Mouse (Mus musculus) hindbrain, embryonic 13.5 days (tissue): ENCODE measurements around the gene Inpp5k. TPM values are rescaled to one million over a fixed set of nuclear protein-coding genes. Genes with fewer than 3 reads are reported as not detected.
A peak's percentile ranks its signal among the peaks of the same experiment; 100 is the strongest.

Source experiments
- ATAC-seq: fragments of 200-750 bp; cut with Nextera tagmentation; 2 replicates; pipeline ENCODE4 v1.8.0; 2017; ENCODE audit warnings: moderate TSS enrichment; ENCODE audit not compliant: low FRiP score
- H3K27ac ChIP-seq: fragments of 300-500 bp; sonication (generic); 2 replicates; pipeline ENCODE4 v1.5.1; 2015; ENCODE audit warnings: inconsistent platforms, mild to moderate bottlenecking, moderate library complexity
- H3K27me3 ChIP-seq: fragments of 300-500 bp; sonication (generic); 2 replicates; pipeline ENCODE4 v1.6.1; 2015; ENCODE audit warnings: mild to moderate bottlenecking, inconsistent platforms
- H3K36me3 ChIP-seq: fragments of 300-500 bp; sonication (generic); 2 replicates; pipeline ENCODE4 v1.6.1; 2015; ENCODE audit warnings: mild to moderate bottlenecking, inconsistent platforms
- H3K4me1 ChIP-seq: fragments of 300-500 bp; sonication (generic); replicated peaks from 2 replicates; pipeline ENCODE4 v1.6.1; 2015; ENCODE audit warnings: inconsistent platforms
- H3K4me2 ChIP-seq: fragments of 300-500 bp; sonication (generic); 2 replicates; pipeline ENCODE4 v1.6.1; 2015; ENCODE audit warnings: inconsistent platforms, mild to moderate bottlenecking, moderate library complexity
- H3K4me3 ChIP-seq: fragments of 300-500 bp; sonication (generic); 2 replicates; pipeline ENCODE4 v1.5.1; 2015; ENCODE audit warnings: mild to moderate bottlenecking, inconsistent platforms
- H3K9ac ChIP-seq: fragments of 300-500 bp; sonication (generic); 2 replicates; pipeline ENCODE4 v1.6.1; 2015; ENCODE audit warnings: mild to moderate bottlenecking, inconsistent platforms
- H3K9me3 ChIP-seq: fragments of 300-500 bp; sonication (generic); 2 replicates; pipeline ENCODE4 v1.6.1; 2016; ENCODE audit warnings: inconsistent platforms
- WGBS: fragments of 180-500 bp; shearing (Covaris S2); methylation state at CpG from one replicate; pipeline ENCODE4 v1.1.7; 2015; 5-methylcytosine and 5-hydroxymethylcytosine counted together
- polyA plus RNA-seq: library from polyadenylated mRNA; unstranded; fragments of >200 nt; fragmentation: Nextera tagmentation; extraction: Ambion mirVana; gene quantifications from 2 replicates; pipeline ENCODE4 v1.2.1, GENCODE M21; 2015

The Inpp5k gene
- polyA plus RNA-seq, 1 experiment from 2014 or later = 41.2 TPM

DNA sequence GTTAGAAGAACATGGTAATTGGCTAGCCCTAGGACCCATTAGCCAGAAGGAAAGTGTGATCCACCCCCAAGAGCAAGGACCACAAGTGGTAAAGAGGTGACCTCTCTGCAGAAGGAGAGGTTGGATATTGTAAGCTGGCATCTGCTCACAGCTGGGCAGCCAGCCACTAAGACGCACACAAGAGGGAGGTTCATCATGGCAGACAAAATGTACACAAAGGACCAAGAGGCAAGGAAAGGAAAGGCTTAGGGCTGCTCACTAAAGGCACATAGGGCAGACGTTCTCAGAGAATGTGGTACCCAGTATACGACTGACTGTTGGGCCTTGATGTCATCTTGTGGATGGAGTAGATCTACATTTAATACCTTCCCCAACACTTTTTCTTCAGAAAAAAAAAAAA, 44.1 kb downstream of the Inpp5k start:
- H3K27me3 ChIP-seq = no peaks in the 10 kb centered on the region
- no peak overlapping the region for H3K4me3 ChIP-seq
- no peak for ATAC-seq
- peaks cover 11% of the 10 kb centered on the region for H3K4me1 ChIP-seq
- peaks cover 17% of the 10 kb centered on the region; the same call in 1 of the 2 replicates for H3K36me3 ChIP-seq
- WGBS = 80% methylated on average over 3 of the region's 3 CpGs
- no peaks in the 10 kb centered on the region for H3K9me3 ChIP-seq
- H3K4me2 ChIP-seq = no peak overlapping the region
- H3K9ac ChIP-seq = no peak overlapping the region
- H3K27ac ChIP-seq = no peak overlapping the region

DNA sequence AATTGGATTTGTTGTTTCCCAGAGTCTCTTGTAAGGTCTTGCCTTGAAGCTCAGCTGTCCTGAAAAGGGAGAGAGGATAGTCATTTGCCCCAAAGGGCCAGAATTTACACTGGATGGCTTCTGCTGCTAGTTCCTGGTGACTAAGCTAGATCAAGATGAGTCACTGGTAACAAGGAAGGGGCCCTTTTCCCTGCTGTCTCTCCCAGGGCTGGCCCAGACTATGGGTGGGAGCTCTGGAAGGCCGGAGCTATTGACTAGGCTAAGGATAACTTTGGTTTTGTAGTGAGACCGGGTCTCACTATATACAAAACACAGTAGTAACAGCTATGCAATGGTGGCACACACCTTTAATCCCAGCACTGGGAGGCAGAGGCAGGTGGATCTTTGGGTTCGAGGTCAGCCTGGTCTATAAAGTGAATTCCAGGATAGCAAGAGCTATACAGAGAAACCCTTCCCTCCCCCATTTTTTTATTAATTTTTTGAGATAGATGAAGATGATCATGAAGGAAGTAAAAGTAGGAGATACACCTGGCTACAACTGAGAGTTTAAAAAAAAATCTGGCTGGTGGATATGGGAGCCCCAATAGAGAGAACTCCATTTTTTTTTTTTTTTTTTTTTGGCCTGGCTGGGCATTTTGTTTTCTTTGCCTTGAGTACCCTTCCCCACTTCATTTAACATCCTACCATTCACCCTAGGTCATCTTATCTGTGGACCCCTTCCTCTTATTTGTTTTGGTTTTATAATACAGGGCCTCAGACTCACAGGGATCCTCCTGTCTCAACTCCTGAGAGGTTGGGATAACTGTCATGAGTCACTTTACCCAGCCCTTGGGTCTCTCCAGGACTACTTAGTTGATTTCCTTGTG, 47.3 kb downstream of the Inpp5k start:
- WGBS = 94% methylated on average over 3 of the region's 3 CpGs
- H3K9me3 ChIP-seq = no peaks in the 10 kb centered on the region
- peak overlapping the region; percentile 49 for H3K9ac ChIP-seq
- peak overlapping the region; percentile 100 for H3K4me3 ChIP-seq
- peaks cover 27% of the 10 kb centered on the region for H3K4me1 ChIP-seq
- peak overlapping the region; percentile 85 for H3K4me2 ChIP-seq
- peak overlapping the region; percentile 95 for H3K27ac ChIP-seq
- H3K36me3 ChIP-seq = 0 out of 2 replicates have a peak, but pooled peaks cover 3% of the 10 kb centered on the region
- no peak for ATAC-seq
- H3K27me3 ChIP-seq = no peaks in the 10 kb centered on the region

DNA sequence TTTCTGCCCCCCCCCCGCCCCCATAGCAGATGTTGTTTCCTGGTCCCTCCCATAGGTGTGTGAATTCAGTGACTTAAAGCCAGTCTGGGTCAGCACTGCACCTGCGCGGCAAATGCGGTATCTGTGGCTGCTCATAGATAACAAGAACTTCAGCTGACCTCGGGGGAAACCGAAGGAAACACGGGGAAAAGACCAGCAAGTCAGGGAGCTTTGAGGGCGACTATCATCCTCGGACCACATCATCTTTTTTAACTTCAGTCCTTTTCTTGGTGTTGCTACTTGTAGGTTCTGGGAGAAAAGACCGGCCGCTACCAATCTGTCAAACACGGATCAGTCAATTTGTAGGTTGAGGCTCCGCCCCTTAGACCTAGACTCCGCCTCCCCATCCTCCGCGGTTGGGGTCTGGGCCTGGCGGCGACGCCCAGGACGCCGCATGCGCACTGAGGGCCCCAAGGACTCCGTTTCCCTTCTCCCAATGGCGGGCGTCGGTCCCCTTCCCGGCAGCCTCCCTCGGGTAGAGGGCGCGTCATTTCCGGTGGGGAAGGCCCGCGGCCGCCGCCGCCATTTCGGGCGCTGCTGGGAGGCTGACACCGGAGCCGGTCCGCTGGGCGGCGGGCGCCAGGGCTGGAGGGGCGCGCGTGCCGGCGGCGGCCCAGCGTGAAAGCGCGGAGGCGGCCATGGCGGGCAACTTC, 48.1 kb downstream of the Inpp5k start, which contains the start of gene Crk:
Gene Crk (plus strand): TSS at position 513 of the 692 bp plus-strand sequence.
- ATAC-seq = peak; percentile 97
- H3K9me3 ChIP-seq = no peaks in the 10 kb centered on the region
- peak within 1 kb of the TSS; percentile 85 for H3K4me2 ChIP-seq
- peak within 1 kb of the TSS; percentile 100 for H3K4me3 ChIP-seq
- WGBS = under 1% methylated on average over 54 of the region's 55 CpGs
- H3K27me3 ChIP-seq = no peaks in the 10 kb centered on the region
- H3K27ac ChIP-seq = peak within 1 kb of the TSS; percentile 95
- peaks cover 27% of the 10 kb centered on the region for H3K4me1 ChIP-seq
- peaks cover 9% of the 10 kb centered on the region; the same call in 1 of the 2 replicates for H3K36me3 ChIP-seq
- peak within 1 kb of the TSS; percentile 94 for H3K9ac ChIP-seq

DNA sequence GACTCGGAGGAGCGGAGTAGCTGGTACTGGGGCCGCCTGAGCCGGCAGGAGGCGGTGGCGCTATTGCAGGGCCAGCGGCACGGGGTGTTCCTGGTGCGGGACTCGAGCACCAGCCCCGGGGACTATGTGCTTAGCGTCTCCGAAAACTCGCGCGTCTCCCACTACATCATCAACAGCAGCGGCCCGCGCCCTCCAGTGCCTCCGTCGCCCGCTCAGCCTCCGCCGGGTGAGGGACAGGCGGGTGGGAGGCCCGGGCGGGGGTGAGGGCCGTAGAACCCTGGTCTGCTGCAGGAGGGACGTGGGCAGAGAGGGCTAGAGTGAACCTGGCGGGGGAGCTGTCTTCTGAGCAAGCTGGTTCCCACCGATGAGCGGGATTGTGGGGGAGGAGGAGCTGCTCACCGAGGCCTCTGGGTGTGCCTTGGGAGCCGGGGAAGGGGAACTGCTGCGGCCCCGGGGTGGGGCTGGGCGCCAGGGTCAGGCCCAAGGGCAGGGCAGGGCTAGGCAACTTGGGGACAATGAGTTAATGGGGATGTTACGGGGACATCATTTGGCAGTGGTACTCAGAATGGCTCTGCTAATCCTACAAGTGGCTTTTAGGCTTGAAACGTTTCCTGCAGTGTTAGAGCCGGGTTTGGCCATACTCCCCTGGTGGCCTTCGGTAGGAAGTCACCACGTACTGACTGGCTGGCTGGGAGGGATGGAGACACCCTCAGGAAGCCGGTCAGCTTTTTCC, 48.8 kb downstream of the Inpp5k start:
- peak overlapping the region; percentile 100 for H3K4me3 ChIP-seq
- H3K36me3 ChIP-seq = peaks cover 11% of the 10 kb centered on the region; the same call in 1 of the 2 replicates
- ATAC-seq = peak; percentile 85
- H3K27ac ChIP-seq = peak overlapping the region; percentile 95
- under 1% methylated on average over 40 of the region's 43 CpGs for WGBS
- H3K27me3 ChIP-seq = no peaks in the 10 kb centered on the region
- no peaks in the 10 kb centered on the region for H3K9me3 ChIP-seq
- H3K9ac ChIP-seq = peak overlapping the region; percentile 94
- peak overlapping the region; percentile 85 for H3K4me2 ChIP-seq
- peaks cover 27% of the 10 kb centered on the region for H3K4me1 ChIP-seq

DNA sequence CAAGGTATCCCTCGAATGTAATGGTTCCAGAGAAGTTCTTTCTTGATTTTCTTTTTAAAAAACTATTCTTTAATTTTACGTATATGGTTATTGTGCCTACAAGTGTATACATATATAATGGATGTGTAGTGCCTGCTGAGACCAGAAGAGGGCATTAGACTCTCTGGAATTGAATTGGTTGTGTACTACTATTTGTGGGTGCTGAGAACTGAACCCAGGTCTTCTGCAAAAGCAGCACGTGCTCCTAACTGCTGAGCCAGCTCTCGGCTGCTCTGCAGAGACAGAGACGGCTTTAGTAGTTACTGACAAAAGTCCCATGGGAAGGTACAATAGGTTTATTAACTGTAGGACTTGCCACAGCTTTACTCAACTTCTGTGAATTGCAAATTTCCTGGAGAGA, 53.7 kb downstream of the Inpp5k start:
- Histone ChIP-seq H3K27ac (no peak overlapping the region), H3K27me3 (no peaks in the 10 kb centered on the region), H3K4me2 (no peak overlapping the region), H3K9me3 (no peaks in the 10 kb centered on the region), H3K36me3 (peaks cover 11% of the 10 kb centered on the region; the same call in 1 of the 2 replicates), H3K4me3 (no peak overlapping the region), H3K4me1 (peaks cover 29% of the 10 kb centered on the region), H3K9ac (no peak overlapping the region)
- 89% methylated on average over 5 of the region's 5 CpGs for whole genome bisulfite sequencing
- ATAC-seq = no peak

DNA sequence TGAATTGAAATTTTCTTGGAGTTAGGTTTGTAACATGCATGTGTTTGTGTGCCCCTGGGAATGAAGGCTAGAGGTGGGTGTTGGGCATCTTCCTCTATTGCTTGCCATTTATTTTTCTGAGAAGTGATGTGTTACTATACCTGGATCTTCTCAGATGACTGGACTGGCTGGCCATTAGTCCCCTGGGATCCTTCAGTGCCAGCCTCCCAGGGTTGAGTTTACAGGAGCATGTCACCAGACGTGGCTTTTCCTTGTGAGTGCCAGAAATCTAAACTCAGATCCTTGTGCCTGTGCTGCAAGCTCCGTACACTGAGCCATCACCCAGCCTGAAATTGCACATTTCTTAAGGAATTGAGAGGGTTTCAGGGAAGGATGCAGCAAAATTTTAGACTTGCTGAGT, 54.2 kb downstream of the Inpp5k start:
- ATAC-seq = no peak
- Histone ChIP-seq H3K9me3 (no peaks in the 10 kb centered on the region), H3K4me2 (no peak overlapping the region), H3K36me3 (peaks cover 11% of the 10 kb centered on the region; the same call in 1 of the 2 replicates), H3K27me3 (no peaks in the 10 kb centered on the region), H3K4me1 (peaks cover 26% of the 10 kb centered on the region), H3K27ac (no peak overlapping the region), H3K9ac (no peak overlapping the region), H3K4me3 (no peak overlapping the region)
- 83% methylated on average over 2 of the region's 2 CpGs for WGBS

DNA sequence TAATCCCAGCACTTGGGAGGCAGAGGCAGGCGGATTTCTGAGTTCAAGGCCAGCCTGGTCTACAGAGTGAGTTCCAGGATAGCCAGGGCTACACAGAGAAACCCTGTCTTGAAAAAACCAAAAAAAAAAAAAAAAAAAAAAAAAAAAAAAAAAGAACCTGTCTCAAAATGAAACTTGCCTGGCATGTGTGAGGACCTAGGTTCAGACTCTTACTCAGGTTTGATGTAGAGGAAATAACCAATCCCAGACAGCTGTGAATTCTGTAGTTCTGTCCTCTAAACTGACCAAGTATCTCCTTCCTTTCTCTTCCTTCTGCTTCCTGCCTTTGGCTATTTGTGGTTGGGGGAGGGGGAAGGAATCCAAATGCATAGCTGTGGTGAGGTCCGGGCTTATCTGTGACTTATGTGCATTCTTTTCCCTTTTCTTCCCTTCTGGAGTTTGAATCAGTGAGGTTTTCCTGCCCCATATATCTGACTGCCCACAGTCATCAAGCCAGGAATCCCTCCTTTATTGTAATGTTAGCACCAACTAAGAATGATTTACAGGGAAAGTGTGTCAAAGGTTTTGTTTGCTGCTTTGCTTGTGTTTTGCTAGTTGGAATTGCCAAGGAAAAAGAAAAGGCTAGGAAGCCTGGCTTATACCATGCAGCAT, 56.7 kb downstream of the Inpp5k start:
- no peaks in the 10 kb centered on the region for H3K9me3 ChIP-seq
- H3K27ac ChIP-seq = no peak overlapping the region
- 68% methylated on average over 2 of the region's 2 CpGs for WGBS
- H3K27me3 ChIP-seq = no peaks in the 10 kb centered on the region
- H3K4me1 ChIP-seq = peaks cover 6% of the 10 kb centered on the region; the same call in 1 of the 2 replicates
- H3K4me3 ChIP-seq = no peak overlapping the region
- H3K9ac ChIP-seq = no peak overlapping the region
- no peak for ATAC-seq
- H3K36me3 ChIP-seq = peaks cover 19% of the 10 kb centered on the region
- H3K4me2 ChIP-seq = no peak overlapping the region

DNA sequence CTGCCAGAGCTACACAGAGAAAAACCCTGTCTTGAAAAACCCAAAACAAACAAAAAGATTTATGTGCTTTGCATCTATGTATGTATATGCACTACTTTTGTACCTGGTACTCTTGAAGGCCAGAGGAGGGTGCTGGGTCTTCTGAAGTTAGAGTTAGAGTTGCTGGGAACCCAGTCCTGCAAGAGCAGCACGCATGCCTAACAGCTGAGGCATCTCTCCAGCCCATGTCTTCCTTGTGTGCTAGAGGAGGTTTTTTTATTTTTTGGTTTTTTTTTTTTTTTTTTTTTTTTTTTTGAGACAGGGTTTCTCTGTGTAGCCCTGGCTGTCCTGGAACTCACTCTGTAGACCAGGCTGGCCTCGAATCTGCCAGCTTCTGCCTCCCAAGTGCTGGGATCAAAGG, 57.3 kb downstream of the Inpp5k start:
- 92% methylated on average over 2 of the region's 2 CpGs for WGBS
- ATAC-seq = no peak
- Histone ChIP-seq H3K9ac (no peak overlapping the region), H3K4me2 (no peak overlapping the region), H3K9me3 (no peaks in the 10 kb centered on the region), H3K4me1 (peaks cover 6% of the 10 kb centered on the region; the same call in 1 of the 2 replicates), H3K36me3 (peaks cover 21% of the 10 kb centered on the region), H3K27ac (no peak overlapping the region), H3K27me3 (no peaks in the 10 kb centered on the region), H3K4me3 (no peak overlapping the region)

DNA sequence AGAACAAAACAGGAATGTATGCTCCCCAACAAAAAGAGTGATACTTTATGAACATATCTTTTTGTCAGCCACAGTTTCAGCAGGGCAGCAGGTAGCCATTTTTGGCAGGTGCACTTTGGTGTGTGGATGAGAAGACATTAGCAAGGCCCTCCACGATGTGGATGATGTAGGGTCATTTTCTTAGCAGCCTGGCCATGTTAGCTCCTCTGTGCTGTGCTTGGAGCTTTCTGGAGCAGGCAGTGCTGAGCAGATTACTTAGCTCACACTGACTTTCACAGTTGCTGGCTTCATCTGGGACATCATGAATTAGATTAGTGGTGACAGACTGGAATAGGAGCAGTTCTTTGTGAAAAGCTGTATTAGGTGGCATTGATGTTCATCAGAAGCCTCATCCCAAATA, 59.2 kb downstream of the Inpp5k start:
- Histone ChIP-seq H3K27me3 (no peaks in the 10 kb centered on the region), H3K9ac (no peak overlapping the region), H3K4me2 (no peak overlapping the region), H3K27ac (no peak overlapping the region), H3K4me3 (no peak overlapping the region), H3K9me3 (no peaks in the 10 kb centered on the region), H3K36me3 (peaks cover 31% of the 10 kb centered on the region), H3K4me1 (peaks cover 6% of the 10 kb centered on the region; the same call in 1 of the 2 replicates)
- ATAC-seq = no peak
- 86% methylated on average over 1 of the region's 1 CpGs for WGBS

DNA sequence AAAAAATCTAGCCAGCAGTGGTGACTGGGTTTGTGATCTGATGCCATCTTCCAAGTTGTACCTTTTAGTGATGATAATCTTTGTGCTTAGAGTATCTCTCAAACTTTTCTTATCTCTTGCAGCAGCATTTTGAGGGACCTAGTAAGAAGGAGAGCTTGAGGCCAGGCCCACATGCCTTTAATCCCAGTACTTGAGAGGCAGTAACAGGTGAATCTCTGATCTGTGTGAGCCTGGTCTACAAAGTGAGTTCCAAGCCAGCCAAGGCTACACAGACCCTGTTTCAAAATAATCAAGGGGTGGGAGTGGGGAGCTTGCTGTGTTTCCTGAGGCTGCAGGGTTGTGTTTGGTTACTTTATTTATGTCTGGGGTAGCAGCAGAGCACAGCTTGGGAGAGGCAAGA, 60.3 kb downstream of the Inpp5k start:
- Histone ChIP-seq H3K9me3 (no peaks in the 10 kb centered on the region), H3K4me1 (peaks cover 2% of the 10 kb centered on the region; the same call in 1 of the 2 replicates), H3K4me2 (no peak overlapping the region), H3K27ac (no peak overlapping the region), H3K27me3 (no peaks in the 10 kb centered on the region), H3K9ac (no peak overlapping the region), H3K36me3 (peaks cover 36% of the 10 kb centered on the region), H3K4me3 (no peak overlapping the region)
- no peak for ATAC-seq

DNA sequence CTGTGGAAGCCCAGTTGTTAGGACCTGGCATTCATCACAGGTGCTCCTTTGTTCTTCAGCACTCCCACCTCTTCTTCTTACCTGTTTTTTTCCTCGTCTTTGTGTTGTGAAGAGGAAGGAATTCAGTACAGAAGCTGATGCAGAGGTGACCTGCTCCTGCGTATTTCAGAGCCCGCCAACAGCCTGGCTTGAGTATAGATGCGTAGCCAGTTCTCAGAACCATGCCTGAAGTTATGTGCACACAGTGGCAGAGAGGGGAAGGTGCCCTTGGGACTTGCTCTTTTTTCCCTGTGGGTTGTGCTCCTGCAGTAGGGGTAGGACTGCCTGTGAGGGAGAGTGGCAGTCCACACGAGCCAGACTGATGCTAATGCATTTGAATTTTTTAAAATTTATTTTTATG, 62.8 kb downstream of the Inpp5k start:
- Histone ChIP-seq H3K4me1 (no peaks in the 10 kb centered on the region), H3K36me3 (peaks cover 55% of the 10 kb centered on the region), H3K4me2 (no peak overlapping the region), H3K9ac (no peak overlapping the region), H3K27me3 (no peaks in the 10 kb centered on the region), H3K4me3 (no peak overlapping the region), H3K9me3 (no peaks in the 10 kb centered on the region), H3K27ac (no peak overlapping the region)
- WGBS = 99% methylated on average over 5 of the region's 5 CpGs
- no peak for ATAC-seq
